Mouse (Mus musculus) midbrain, postnatal 0 days (tissue): ENCODE results near the gene Prox2. TPM values are rescaled to one million over a fixed set of nuclear protein-coding genes. Genes with fewer than 3 reads are reported as not detected.
"Not testable (repeated sequence)": the region's sequence is repeated elsewhere in the genome, so short reads cannot be mapped to it uniquely, and the experiment has no call there.

ENCODE experiments used
- ATAC-seq: fragments of 200-750 bp; cut with Nextera tagmentation; 2 replicates; pipeline ENCODE4 v1.8.0; 2017; ENCODE audit warnings: moderate number of reproducible peaks, mild to moderate bottlenecking, moderate TSS enrichment, moderate library complexity; ENCODE audit not compliant: low FRiP score
- DNase-seq: peaks from one replicate; pipeline ENCODE4 v3.0.0-alpha.2; 2015; ENCODE audit warnings: low spot score
- H3K27ac ChIP-seq: fragments of 300-500 bp; sonication (generic); 2 replicates; pipeline ENCODE4 v1.5.1; 2014; ENCODE audit warnings: low read depth, mild to moderate bottlenecking, low read length, mixed read lengths
- H3K27me3 ChIP-seq: fragments of 300-500 bp; sonication (generic); 2 replicates; pipeline ENCODE4 v1.6.1; 2014; ENCODE audit warnings: low read length, control low read depth, mixed read lengths; ENCODE audit not compliant: insufficient read depth
- H3K36me3 ChIP-seq: fragments of 300-500 bp; sonication (generic); 2 replicates; pipeline ENCODE4 v1.6.1; 2014; ENCODE audit warnings: low read length, control low read depth, mixed read lengths; ENCODE audit not compliant: insufficient read depth
- H3K4me1 ChIP-seq: fragments of 300-500 bp; sonication (generic); 2 replicates; pipeline ENCODE4 v1.6.1; 2014; ENCODE audit warnings: mild to moderate bottlenecking, control low read depth, antibody characterized with exemption, low read length, mixed read lengths; ENCODE audit not compliant: insufficient read depth
- H3K4me2 ChIP-seq: fragments of 300-500 bp; sonication (generic); 2 replicates; pipeline ENCODE4 v1.6.1; 2014; ENCODE audit warnings: low read depth, mild to moderate bottlenecking, low read length, mixed read lengths; ENCODE audit not compliant: poor library complexity, severe bottlenecking
- H3K4me3 ChIP-seq: fragments of 300-500 bp; sonication (generic); 2 replicates; pipeline ENCODE4 v1.5.1; 2014; ENCODE audit warnings: low read depth, mild to moderate bottlenecking, low read length, moderate library complexity
- H3K9ac ChIP-seq: fragments of 300-500 bp; sonication (generic); replicated peaks from 2 replicates; pipeline ENCODE4 v1.6.1; 2014; ENCODE audit warnings: mild to moderate bottlenecking, low read length, moderate library complexity, mixed read lengths; ENCODE audit not compliant: poor library complexity, severe bottlenecking
- H3K9me3 ChIP-seq: fragments of 300-500 bp; sonication (generic); 2 replicates; pipeline ENCODE4 v1.6.1; 2016; ENCODE audit warnings: low read length, control low read depth
- CTCF ChIP-seq: IDR thresholded peaks from 2 replicates; pipeline ENCODE4 v1.5.1; 2016; ENCODE audit warnings: antibody characterized with exemption, mild to moderate bottlenecking
- WGBS: fragments of 180-500 bp; shearing (Covaris S2); extraction: QIAGEN DNeasy Blood & Tissue Kit; methylation state at CpG from one replicate; pipeline ENCODE4 v1.1.7; 2014; 5-methylcytosine and 5-hydroxymethylcytosine counted together
- polyA plus RNA-seq: library from polyadenylated mRNA; unstranded; fragments of >200 nt; fragmentation: Nextera tagmentation; extraction: Ambion mirVana; gene quantifications from 2 replicates; pipeline ENCODE4 v1.2.1, GENCODE M21; 2015
- total RNA-seq: library from RNA; depleted of rRNA; stranded (reverse); fragments of >200 nt; gene quantifications from 2 replicates; pipeline ENCODE4 v1.2.3, GENCODE M21; 2014

Gene Prox2
- total and polyA plus RNA-seq, 2 experiments from 2014 or later: 1.4 TPM

DNA sequence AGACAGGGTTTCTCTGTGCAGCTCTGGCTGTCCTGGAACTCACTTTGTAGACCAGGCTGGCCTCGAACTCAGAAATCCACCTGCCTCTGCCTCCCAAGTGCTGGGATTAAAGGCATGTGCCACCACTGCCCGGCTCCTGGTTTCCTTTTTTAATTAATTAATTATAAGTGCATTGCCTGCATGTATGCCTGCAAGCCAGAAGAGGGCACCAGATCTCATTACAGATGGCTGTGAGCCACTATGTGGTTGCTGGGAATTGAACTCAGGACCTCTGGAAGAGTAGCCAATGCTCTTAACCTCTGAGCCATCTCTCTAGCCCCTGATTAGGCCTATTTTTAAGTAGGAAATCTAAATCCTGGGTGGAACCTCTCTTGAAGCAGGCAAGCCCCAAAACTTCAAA, 33.7 kb upstream of the Prox2 start:
- peaks cover 25% of the 10 kb centered on the region for H3K36me3 ChIP-seq
- not testable (repeated sequence) for ATAC-seq, H3K27ac ChIP-seq, DNase-seq, H3K9me3 ChIP-seq, H3K4me3 ChIP-seq, H3K27me3 ChIP-seq, H3K4me1 ChIP-seq, H3K4me2 ChIP-seq, H3K9ac ChIP-seq
- 57% methylated on average over 2 of the region's 2 CpGs for WGBS
- peak; percentile 55 for TF ChIP-seq CTCF

DNA sequence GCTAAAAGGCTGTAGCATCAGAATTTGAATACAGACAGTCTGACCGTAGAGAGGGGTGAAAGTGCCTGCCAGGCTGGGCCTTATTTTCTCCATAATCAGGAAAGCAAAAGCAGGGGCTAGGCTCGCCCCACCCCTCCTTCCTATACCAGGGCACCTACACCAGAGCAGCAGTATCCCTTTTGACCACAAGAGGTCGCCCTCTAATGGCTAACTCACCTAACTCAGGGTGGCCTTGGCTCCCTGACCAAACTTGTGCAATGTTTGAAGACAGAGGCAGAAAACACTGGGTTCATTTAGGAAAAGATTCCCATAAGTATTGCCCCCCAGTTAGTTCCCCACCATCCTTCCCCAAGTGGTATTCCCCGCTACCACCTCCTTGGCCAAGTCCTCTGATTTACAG, 32.2 kb upstream of the Prox2 start:
- no peak overlapping the region for H3K9ac ChIP-seq
- H3K36me3 ChIP-seq: peaks cover 38% of the 10 kb centered on the region
- no peak overlapping the region for H3K4me2 ChIP-seq
- 14% methylated on average over 4 of the region's 4 CpGs for WGBS
- H3K27ac ChIP-seq: no peak overlapping the region
- no peaks in the 10 kb centered on the region for H3K4me1 ChIP-seq
- no peaks in the 10 kb centered on the region for H3K27me3 ChIP-seq
- no peak overlapping the region for H3K4me3 ChIP-seq
- DNase-seq (peak; percentile 89), ATAC-seq (no peak; the same call in 1 of the 2 replicates)
- no peaks in the 10 kb centered on the region for H3K9me3 ChIP-seq
- peak; percentile 95 for TF ChIP-seq CTCF

DNA sequence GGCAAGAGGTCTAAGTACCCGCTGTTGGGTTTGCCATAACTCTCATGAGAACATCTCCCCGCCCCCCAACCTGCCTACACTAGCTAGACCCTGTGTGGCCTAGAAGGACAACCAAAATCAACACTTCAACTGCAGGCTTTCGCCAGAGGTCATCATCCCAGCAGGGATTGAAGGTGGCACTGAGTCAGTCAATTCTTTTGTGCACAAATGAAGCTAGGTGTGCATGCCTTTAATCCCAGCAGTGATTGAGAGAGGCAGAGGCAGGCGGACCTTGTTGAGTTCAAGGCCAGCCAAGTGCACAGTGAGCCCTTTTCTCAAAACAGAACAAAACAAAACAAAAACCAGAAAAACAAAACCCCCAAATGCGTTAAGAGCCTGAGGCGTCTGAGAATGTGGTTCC, 30.5 kb upstream of the Prox2 start:
- ATAC-seq: no peak
- no peaks in the 10 kb centered on the region for H3K9me3 ChIP-seq
- H3K9ac ChIP-seq: no peak overlapping the region
- no peaks in the 10 kb centered on the region for H3K4me1 ChIP-seq
- H3K27me3 ChIP-seq: no peaks in the 10 kb centered on the region
- TF ChIP-seq CTCF: no peak
- H3K27ac ChIP-seq: no peak overlapping the region
- H3K36me3 ChIP-seq: peaks cover 35% of the 10 kb centered on the region
- DNase-seq: no peak
- H3K4me2 ChIP-seq: no peak overlapping the region
- 85% methylated on average over 6 of the region's 6 CpGs for WGBS
- H3K4me3 ChIP-seq: no peak overlapping the region

DNA sequence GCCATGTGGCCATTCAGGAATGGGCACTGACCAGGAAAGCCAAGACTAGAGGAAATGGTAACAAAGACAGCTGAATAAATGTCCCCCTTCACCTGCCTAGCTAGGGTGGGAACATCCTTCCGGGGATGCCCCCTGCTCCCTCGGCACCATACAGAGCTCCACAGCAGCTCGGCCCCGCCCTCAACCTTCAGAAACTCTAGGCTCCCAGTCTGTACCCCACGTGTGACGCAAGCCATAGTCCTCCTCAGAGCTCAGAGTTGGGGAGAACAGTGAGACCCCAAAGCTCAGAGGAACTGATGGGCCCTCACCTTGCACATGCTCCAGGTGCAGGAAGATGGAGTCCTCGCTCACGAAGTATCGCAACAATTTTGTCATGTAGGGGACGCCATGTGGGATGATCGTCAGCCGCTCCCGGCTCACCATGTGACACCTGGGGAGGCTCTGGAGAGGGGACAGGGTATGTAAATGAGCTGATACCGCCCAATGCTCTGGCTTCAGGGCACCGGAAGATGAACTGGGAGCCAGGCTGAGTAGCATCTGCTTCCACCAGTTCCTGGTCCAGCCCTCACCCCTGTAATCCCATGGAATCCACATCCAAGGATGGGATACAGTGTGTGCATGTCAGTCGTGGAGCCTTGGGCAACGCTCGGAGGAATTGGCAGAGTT, 29.6 kb upstream of the Prox2 start:
- Histone ChIP-seq H3K27ac (no peak overlapping the region), H3K36me3 (peaks cover 43% of the 10 kb centered on the region), H3K27me3 (no peaks in the 10 kb centered on the region), H3K4me3 (no peak overlapping the region), H3K9me3 (no peaks in the 10 kb centered on the region), H3K9ac (no peak overlapping the region), H3K4me1 (no peaks in the 10 kb centered on the region), H3K4me2 (no peak overlapping the region)
- no peak for DNase-seq
- TF ChIP-seq CTCF: no peak
- WGBS: 56% methylated on average over 18 of the region's 18 CpGs
- ATAC-seq: no peak

DNA sequence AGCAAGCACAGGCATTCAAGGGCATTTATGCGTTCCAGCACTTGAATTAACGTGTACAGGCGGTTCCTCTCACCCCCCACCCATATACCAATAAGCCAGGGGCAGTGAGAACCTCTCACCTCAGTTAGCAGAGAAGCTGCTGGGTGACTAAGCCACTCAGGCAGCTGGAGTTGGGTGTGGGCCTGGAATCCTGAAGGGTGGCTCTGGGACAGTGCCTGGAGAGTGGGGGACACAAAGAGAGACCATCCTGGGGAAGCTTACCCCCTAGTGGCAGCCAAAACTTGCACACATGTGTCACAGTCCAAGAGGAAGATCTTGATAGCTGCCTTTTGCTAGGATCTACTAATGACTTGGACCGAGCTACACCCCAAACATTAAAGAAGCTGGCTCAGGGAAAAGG, 26.1 kb upstream of the Prox2 start:
- no peaks in the 10 kb centered on the region for H3K27me3 ChIP-seq

DNA sequence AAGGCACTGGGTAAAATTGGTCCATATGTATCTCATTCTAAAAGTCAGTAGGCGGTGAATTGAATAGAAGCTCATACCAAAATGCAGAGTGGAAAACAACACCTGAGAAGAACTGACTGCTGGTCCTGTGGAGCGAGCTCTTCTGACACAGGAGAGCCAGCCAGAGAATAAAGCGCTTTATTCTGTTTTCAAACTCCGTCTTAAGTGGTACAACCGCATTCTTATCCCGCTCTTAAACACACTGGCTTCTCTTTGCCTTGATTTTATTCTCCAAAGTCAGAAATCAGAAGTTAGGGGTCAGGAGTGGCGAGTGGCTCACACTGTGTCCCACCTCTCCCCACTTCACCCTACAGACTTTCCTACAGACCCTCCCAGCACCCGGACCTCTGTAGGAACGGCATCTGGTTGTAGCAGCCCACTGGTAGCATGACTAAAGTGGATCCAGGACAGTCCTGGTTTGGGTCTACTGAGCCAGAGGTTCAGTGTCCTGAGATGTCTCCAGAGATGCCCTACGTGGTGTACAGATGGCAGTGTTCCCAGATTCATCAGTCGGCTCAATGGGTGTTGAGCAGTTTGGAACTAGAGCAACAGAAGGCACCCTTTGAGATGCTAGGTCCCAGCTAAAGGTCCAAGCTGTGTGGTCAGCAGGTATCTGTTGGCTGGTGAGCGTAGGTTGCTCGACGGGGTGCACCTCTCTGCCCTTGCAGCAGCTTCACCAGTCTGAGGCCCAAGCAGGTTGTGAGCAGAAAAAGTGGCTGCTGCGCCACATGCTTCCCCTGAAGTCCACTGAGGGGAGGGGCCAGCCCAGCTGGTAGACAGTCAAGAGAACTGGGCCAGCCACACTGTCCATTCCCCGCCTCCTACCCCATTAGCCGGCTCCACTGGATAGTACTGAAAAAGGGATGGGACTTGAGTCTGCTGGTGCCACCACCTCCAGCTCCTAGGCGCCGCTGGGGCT, 25.2 kb upstream of the Prox2 start:
- H3K36me3 ChIP-seq: peaks cover 75% of the 10 kb centered on the region
- no peak overlapping the region for H3K27ac ChIP-seq
- no peak overlapping the region for H3K4me2 ChIP-seq
- no peak overlapping the region for H3K4me3 ChIP-seq
- no peak for TF ChIP-seq CTCF
- no peak overlapping the region for H3K9ac ChIP-seq
- H3K9me3 ChIP-seq: no peaks in the 10 kb centered on the region
- H3K27me3 ChIP-seq: no peaks in the 10 kb centered on the region
- no peaks in the 10 kb centered on the region for H3K4me1 ChIP-seq
- ATAC-seq: no peak; the same call in 1 of the 2 replicates
- no peak for DNase-seq
- WGBS: 81% methylated on average over 19 of the region's 19 CpGs

More for the DNA sequence above, 26.1 kb upstream of the Prox2 start:
- WGBS: 73% methylated on average over 4 of the region's 4 CpGs
- no peak overlapping the region for H3K27ac ChIP-seq
- DNase-seq (no peak), ATAC-seq (no peak)
- no peak overlapping the region for H3K4me2 ChIP-seq
- no peaks in the 10 kb centered on the region for H3K4me1 ChIP-seq
- H3K9ac ChIP-seq: no peak overlapping the region
- peaks cover 73% of the 10 kb centered on the region for H3K36me3 ChIP-seq
- H3K9me3 ChIP-seq: no peaks in the 10 kb centered on the region
- peak; percentile 31 for TF ChIP-seq CTCF
- H3K4me3 ChIP-seq: no peak overlapping the region
